Comparison of ENCODE assay signal across 21 mouse cellular contexts in the genomic region with DNA sequence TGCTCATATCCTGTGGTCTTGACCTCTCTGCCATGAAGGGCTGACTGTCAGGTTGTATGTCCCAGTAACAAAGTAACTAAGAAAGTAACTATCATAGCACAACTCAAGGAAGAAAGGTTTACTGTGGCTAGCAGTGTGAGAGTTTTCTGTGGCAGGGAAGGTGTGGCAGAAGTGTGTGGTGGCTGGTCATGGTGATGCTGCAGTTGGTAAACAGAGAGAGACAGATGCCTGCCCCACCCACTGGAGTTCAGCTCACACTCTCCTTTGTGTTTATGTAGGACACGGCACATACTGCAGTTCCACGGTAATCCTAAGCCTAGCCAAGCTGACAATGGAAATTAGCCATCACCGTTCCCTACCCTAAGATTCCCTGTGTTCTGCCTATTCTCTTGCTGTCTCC. TPM values are rescaled to one million over a fixed set of nuclear protein-coding genes. Genes with fewer than 3 reads are reported as not detected.
DNase-seq lines count a peak whose midpoint lies in the region; ATAC-seq and TF ChIP-seq lines count a peak whose summit lies in the region.
"Had no signal": no experiment of that assay in that cellular context is flagged by ENCODE, and none has a peak within 500 bp of the region (broad histone marks: within the 10 kb centered on the region; RNA-seq: fewer than 3 reads in every experiment).

No protein-coding gene starts in this region.

- H3K4me1 ChIP-seq in liver, embryonic 14.5 days (replicated peaks; ENCODE audit: control insufficient read depth in 2 of 2, insufficient read depth in 2 of 2, low read length in 1 of 2) = peaks cover 31 to 41% of the 10 kb centered on the region in 2 experiments
- H3K4me1 ChIP-seq: embryonic facial prominence, embryonic 13.5 days; hindbrain, embryonic 12.5 days had no signal

- H3K27ac ChIP-seq in liver, embryonic 14.5 days = peak overlapping the region; percentile 32
- H3K27ac ChIP-seq: embryonic facial prominence, embryonic 13.5 days; forebrain, embryonic 10.5 days; hindbrain, embryonic 12.5 days had no signal

- DNase-seq in retina, postnatal 1 day = peak; percentile 51
- DNase-seq in retina, embryonic 14.5 days (ENCODE audit: low spot score) = no peak
- peak; percentile 75 for DNase-seq in liver
- DNase-seq in liver, embryonic 14.5 days (ENCODE audit: low read depth in 3 of 3, low spot score in 3 of 3) = peak in 1 of 3 experiments; percentile 28
- no peak for DNase-seq in thymus, adult 18-20 months
- DNase-seq: adrenal gland, postnatal 10 days; cerebellum, adult 11-12 months; cerebellum, adult 9-11 months; cerebellum, postnatal 36 days; gastrocnemius, postnatal 10 days; heart, postnatal 10 days; heart, postnatal 4 days had no signal

- H3K27me3 ChIP-seq in liver, embryonic 14.5 days (ENCODE audit: control insufficient read depth, insufficient read depth, low read length) = no peaks in the 10 kb centered on the region
- H3K27me3 ChIP-seq: embryonic facial prominence, embryonic 13.5 days; hindbrain, embryonic 12.5 days had no signal

- H3K4me2 ChIP-seq in liver, embryonic 14.5 days (ENCODE audit: low read depth) = no peak overlapping the region
- H3K4me2 ChIP-seq: embryonic facial prominence, embryonic 13.5 days; hindbrain, embryonic 12.5 days had no signal

- H3K36me3 ChIP-seq in liver, embryonic 14.5 days (replicated peaks; ENCODE audit: control insufficient read depth, insufficient read depth, low read depth) = no peaks in the 10 kb centered on the region
- H3K36me3 ChIP-seq: embryonic facial prominence, embryonic 13.5 days; forebrain, embryonic 10.5 days; hindbrain, embryonic 12.5 days had no signal

- H3K4me3 ChIP-seq in liver, embryonic 14.5 days (ENCODE audit: insufficient read depth in 1 of 2, low read depth in 2 of 2, low read length in 2 of 2) = no peak overlapping the region
- H3K4me3 ChIP-seq: embryonic facial prominence, embryonic 13.5 days; forebrain, embryonic 10.5 days; hindbrain, embryonic 12.5 days had no signal

- no peaks in the 10 kb centered on the region for H3K9me3 ChIP-seq in liver, embryonic 14.5 days (ENCODE audit: control insufficient read depth, low read length)
- H3K9me3 ChIP-seq: embryonic facial prominence, embryonic 13.5 days; forebrain, embryonic 10.5 days; hindbrain, embryonic 12.5 days had no signal

- H3K9ac ChIP-seq in liver, embryonic 14.5 days (replicated peaks) = no peak overlapping the region
- H3K9ac ChIP-seq: embryonic facial prominence, embryonic 13.5 days; hindbrain, embryonic 12.5 days had no signal

- 0 out of 2 replicates have a peak, but pooled peaks have one; percentile 4 for TF ChIP-seq EP300 in liver, embryonic 14.5 days (IDR thresholded peaks at IDR 0.05; ENCODE audit: low read depth)

- peak; percentile 85 for ATAC-seq in liver, embryonic 14.5 days (ENCODE audit: insufficient read depth)
- ATAC-seq in megakaryocyte-erythroid progenitor cell, adult 5-6 weeks (replicated peaks; ENCODE audit: low FRiP score, low TSS enrichment, poor library complexity, severe bottlenecking) = 0 out of 2 replicates have a peak, but pooled peaks have one; percentile 39
- ATAC-seq in granulocyte monocyte progenitor cell, adult 5-6 weeks (replicated peaks; ENCODE audit: poor library complexity, severe bottlenecking) = no peak
- ATAC-seq in megakaryocyte progenitor cell, adult 5-6 weeks (replicated peaks; ENCODE audit: poor library complexity) = no peak
- ATAC-seq: forebrain, embryonic 14.5 days; hindbrain, embryonic 16.5 days had no signal

- no peak for TF ChIP-seq CTCF in liver, embryonic 14.5 days (IDR thresholded peaks at IDR 0.05; ENCODE audit: low read depth)

- 75% methylated on average over 3 of the region's 3 CpGs for WGBS in liver, embryonic 14.5 days (ENCODE audit: insufficient replicate concordance)

RNA-seq across cellular contexts. Expression of a gene that starts 49.6 kb away (rescaled TPM):
- 0.74 and 2.9 TPM in 2 replicates for polyA plus RNA-seq in liver, embryonic 14.5 days (2012; rRNA removed)
- 5.7 and 8.5 TPM in 2 replicates for polyA plus RNA-seq in liver, embryonic 14.5 days (2014; fragmentation: Nextera tagmentation; extraction: Ambion mirVana)
- total RNA-seq in megakaryocyte-erythroid progenitor cell, adult 5-6 weeks (2014; fragmentation: Nextera tagmentation) = 19.6 and 26.5 TPM in 2 replicates
- total RNA-seq in megakaryocyte-erythroid progenitor cell, adult 5-6 weeks (2017) = 4.0 and 17.2 TPM in 2 replicates
- 2.6 and 4.2 TPM in 2 replicates for total RNA-seq in granulocyte monocyte progenitor cell, adult 5-6 weeks (2014; fragmentation: Nextera tagmentation)
- total RNA-seq in granulocyte monocyte progenitor cell, adult 5-6 weeks (2017) = 0.31 and 0.90 TPM in 2 replicates
- total RNA-seq in megakaryocyte progenitor cell, adult 5-6 weeks (2015) = 1.1 and 4.0 TPM in 2 replicates
- 1.2 and 1.6 TPM in 2 replicates for total RNA-seq in megakaryocyte progenitor cell, adult 5-6 weeks (2017)
- polyA plus RNA-seq: C2C12 had no signal

Comparison
In these comparisons a context has a peak if more than half of its experiments do, and no peak if none do; other contexts are left out.
1. DNase-seq: peak in retina, postnatal 1 day (single experiment) and liver (single experiment); none in retina, embryonic 14.5 days (single experiment) and thymus, adult 18-20 months (0 of 2).
2. ATAC-seq: peak in liver, embryonic 14.5 days (single experiment) and megakaryocyte-erythroid progenitor cell, adult 5-6 weeks (single experiment); none in granulocyte monocyte progenitor cell, adult 5-6 weeks (single experiment) and megakaryocyte progenitor cell, adult 5-6 weeks (single experiment).